Mouse (Mus musculus) erythroid progenitor cell, adult 5-6 weeks (primary cell): ENCODE results near the gene Btbd9. TPM values are rescaled to one million over a fixed set of nuclear protein-coding genes. Genes with fewer than 3 reads are reported as not detected.

Experiments
- ATAC-seq: replicated peaks from 2 replicates; pipeline ENCODE4 v1.8.0; 2016; ENCODE audit warnings: moderate number of reproducible peaks, mild to moderate bottlenecking, moderate TSS enrichment, inconsistent platforms; ENCODE audit not compliant: poor library complexity, low FRiP score, severe bottlenecking
- total RNA-seq, 2 experiments: library from RNA; stranded (forward) in 1 of 2; stranded (reverse) in 1 of 2; fragments of 150-400 nt in 1 of 2; fragments of 186-747, 209-891 nt in 1 of 2; gene quantifications; 2 replicates each; pipeline versions ENCODE4 v1.2.3 to v1.2.4; 2015 to 2017; ENCODE audit warnings: low replicate concordance in 2 of 2

Gene Btbd9
- total RNA-seq, 2 experiments from 2014 or later: 7.7 to 8.8 TPM

- ATAC-seq: no peak
Observed at GRCm38 (mm10) chr17:30326906-30327305, 249.4 kb downstream of the Btbd9 start.

- ATAC-seq: no peak
Observed at GRCm38 (mm10) chr17:30320301-30320700, 256.0 kb downstream of the Btbd9 start.

GRCm38 (mm10) chr17:30312688-30313087, 263.6 kb downstream of the Btbd9 start:
- ATAC-seq: no peak

- no peak for ATAC-seq
Observed at GRCm38 (mm10) chr17:30309627-30310026, 266.7 kb downstream of the Btbd9 start.

GRCm38 (mm10) chr17:30308889-30309288, 267.4 kb downstream of the Btbd9 start:
- ATAC-seq: no peak

GRCm38 (mm10) chr17:30308317-30308716, 268.0 kb downstream of the Btbd9 start:
- ATAC-seq: no peak

- ATAC-seq: no peak
Observed at GRCm38 (mm10) chr17:30307168-30307567, 269.1 kb downstream of the Btbd9 start.

- ATAC-seq: no peak
Observed at GRCm38 (mm10) chr17:30304766-30305165, 271.5 kb downstream of the Btbd9 start.

GRCm38 (mm10) chr17:30301338-30301737, 274.9 kb downstream of the Btbd9 start:
- ATAC-seq: no peak

GRCm38 (mm10) chr17:30297432-30297831, 278.9 kb downstream of the Btbd9 start:
- ATAC-seq: no peak

- no peak for ATAC-seq
Observed at GRCm38 (mm10) chr17:30296069-30296468, 280.2 kb downstream of the Btbd9 start.

- ATAC-seq: no peak
Observed at GRCm38 (mm10) chr17:30292666-30293065, 283.6 kb downstream of the Btbd9 start.

GRCm38 (mm10) chr17:30285641-30286040, 290.6 kb downstream of the Btbd9 start:
- no peak for ATAC-seq

- no peak for ATAC-seq
Observed at GRCm38 (mm10) chr17:30283460-30284050, 292.7 kb downstream of the Btbd9 start.

- no peak for ATAC-seq
Observed at GRCm38 (mm10) chr17:30283001-30283400, 293.3 kb downstream of the Btbd9 start.

GRCm38 (mm10) chr17:30280323-30281118, 295.8 kb downstream of the Btbd9 start:
- ATAC-seq: peak; percentile 46; the same call in 1 of the 2 replicates

GRCm38 (mm10) chr17:30279684-30280083, 296.6 kb downstream of the Btbd9 start:
- ATAC-seq: no peak

GRCm38 (mm10) chr17:30278596-30279378, 297.5 kb downstream of the Btbd9 start:
- no peak for ATAC-seq

- no peak for ATAC-seq
Observed at GRCm38 (mm10) chr17:30276477-30276876, 299.8 kb downstream of the Btbd9 start.

- no peak for ATAC-seq
Observed at GRCm38 (mm10) chr17:30272769-30273168, 303.5 kb downstream of the Btbd9 start.
